Mouse (Mus musculus): Measurements from ENCODE around the gene Ms4a14.

- no peak for TF ChIP-seq GATA1 (IDR thresholded peaks at IDR 0.05; ENCODE audit: low read length)
- TF ChIP-seq TAL1 (IDR thresholded peaks at IDR 0.05; ENCODE audit: low read length): no peak
Measured at GRCm38 (mm10) chr19:11264602-11265185, 49.6 kb downstream of the Ms4a14 start.
